Comparison of ENCODE assay signal across 9 mouse cellular contexts in genomic region chr11:95145851-95146403, GRCm38 (mm10). TPM values are rescaled to one million over a fixed set of nuclear protein-coding genes. Genes with fewer than 3 reads are reported as not detected.
A peak's percentile ranks its signal among the peaks of the same experiment; 100 is the strongest.
DNase-seq lines count a peak whose midpoint lies in the region; ATAC-seq and TF ChIP-seq lines count a peak whose summit lies in the region.
"Had no signal": no experiment of that assay in that cellular context is flagged by ENCODE, and none has a peak within 500 bp of the region (broad histone marks: within the 10 kb centered on the region; RNA-seq: fewer than 3 reads in every experiment).

Gene Dlx4 (minus strand): TSS chr11:95146263.

- ATAC-seq in erythroblast, adult 5-6 weeks (replicated peaks; ENCODE audit: low FRiP score, poor library complexity, severe bottlenecking): no peak
- ATAC-seq in embryonic facial prominence, embryonic 14.5 days (ENCODE audit: low read depth): peak; percentile 42; the same call in 1 of the 2 replicates
- ATAC-seq in hindbrain, embryonic 11.5 days (ENCODE audit: low FRiP score): no peak

- H3K9ac ChIP-seq in embryonic facial prominence, embryonic 14.5 days (ENCODE audit: low read depth, low read length): peak within 1 kb of the TSS; percentile 58
- H3K9ac ChIP-seq in hindbrain, embryonic 11.5 days (ENCODE audit: low read depth, low read length): 0 out of 2 replicates have a peak within 1 kb of the TSS, but pooled peaks have one; percentile 19

- 0% methylated on average over 23 of the region's 48 CpGs for WGBS in embryonic facial prominence, embryonic 14.5 days
- under 1% methylated on average over 48 of the region's 48 CpGs for whole genome bisulfite sequencing in hindbrain, embryonic 11.5 days
- 3% methylated on average over 48 of the region's 48 CpGs for WGBS in olfactory bulb, adult 2 months

- H3K4me2 ChIP-seq in embryonic facial prominence, embryonic 14.5 days (ENCODE audit: low read depth, low read length): peak within 1 kb of the TSS; percentile 89
- H3K4me2 ChIP-seq in hindbrain, embryonic 11.5 days (replicated peaks; ENCODE audit: low read depth, low read length): peak within 1 kb of the TSS; percentile 51

- peak; percentile 47 for DNase-seq in MN1 (ENCODE audit: low spot score)
- DNase-seq in embryonic facial prominence, embryonic 14.5 days (ENCODE audit: low spot score): peak; percentile 80
- peak; percentile 59 for DNase-seq in hindbrain, embryonic 11.5 days (ENCODE audit: low spot score)
- DNase-seq in lung, adult 18-20 months: peak; percentile 69 to 73
- DNase-seq in natural killer cell, adult 2 months (ENCODE audit: low spot score in 2 of 2): no peak

- no peak for TF ChIP-seq CTCF in olfactory bulb, adult 2 months (IDR thresholded peaks at IDR 0.05; ENCODE audit: insufficient read depth, low read depth, low read length)

- no peak for TF ChIP-seq POLR2A in olfactory bulb, adult 2 months (IDR thresholded peaks at IDR 0.05; ENCODE audit: insufficient read depth, low read depth, low read length)

- H3K27ac ChIP-seq in embryonic facial prominence, embryonic 14.5 days (replicated peaks; ENCODE audit: low read depth, low read length): peak within 1 kb of the TSS; percentile 2; the same call in 1 of the 2 replicates
- H3K27ac ChIP-seq in hindbrain, embryonic 11.5 days (ENCODE audit: low read depth, low read length): no peak within 1 kb of the TSS
- H3K27ac ChIP-seq in olfactory bulb, adult 2 months (ENCODE audit: insufficient read depth, low read depth, low read length): no peak within 1 kb of the TSS
- H3K27ac ChIP-seq: macrophage had no signal

- no peaks in the 10 kb centered on the region for H3K36me3 ChIP-seq in erythroblast, embryonic 14.5 days (ENCODE audit: control insufficient read depth)
- H3K36me3 ChIP-seq in embryonic facial prominence, embryonic 14.5 days (ENCODE audit: control insufficient read depth, insufficient read depth, low read length): no peaks in the 10 kb centered on the region
- no peaks in the 10 kb centered on the region for H3K36me3 ChIP-seq in hindbrain, embryonic 11.5 days (ENCODE audit: control insufficient read depth, insufficient read depth, low read length)

- peak within 1 kb of the TSS; percentile 36 for H3K4me3 ChIP-seq in erythroblast, embryonic 14.5 days (replicated peaks)
- peak within 1 kb of the TSS; percentile 45 for H3K4me3 ChIP-seq in embryonic facial prominence, embryonic 14.5 days (ENCODE audit: low read depth, low read length)
- H3K4me3 ChIP-seq in hindbrain, embryonic 11.5 days (ENCODE audit: low read depth, low read length): peak within 1 kb of the TSS; percentile 32
- peak within 1 kb of the TSS; percentile 29 for H3K4me3 ChIP-seq in olfactory bulb, adult 2 months (ENCODE audit: insufficient read depth, low read depth, low read length)

- peaks cover 17% of the 10 kb centered on the region for H3K4me1 ChIP-seq in erythroblast, embryonic 14.5 days (ENCODE audit: control insufficient read depth)
- peaks cover 14% of the 10 kb centered on the region for H3K4me1 ChIP-seq in embryonic facial prominence, embryonic 14.5 days (ENCODE audit: control insufficient read depth, insufficient read depth, low read length)
- peaks cover 4% of the 10 kb centered on the region for H3K4me1 ChIP-seq in hindbrain, embryonic 11.5 days (replicated peaks; ENCODE audit: control insufficient read depth, insufficient read depth, low read length)
- H3K4me1 ChIP-seq in olfactory bulb, adult 2 months (ENCODE audit: control insufficient read depth, insufficient read depth, low read length): peaks cover 25% of the 10 kb centered on the region

- H3K9me3 ChIP-seq in erythroblast, embryonic 14.5 days (ENCODE audit: control insufficient read depth, low read length): peaks cover 6% of the 10 kb centered on the region; the same call in 1 of the 2 replicates
- no peaks in the 10 kb centered on the region for H3K9me3 ChIP-seq in embryonic facial prominence, embryonic 14.5 days (ENCODE audit: control insufficient read depth, low read length)
- H3K9me3 ChIP-seq in hindbrain, embryonic 11.5 days (ENCODE audit: control insufficient read depth, low read length): no peaks in the 10 kb centered on the region

- H3K27me3 ChIP-seq in erythroblast, embryonic 14.5 days (ENCODE audit: control insufficient read depth): peaks cover 100% of the 10 kb centered on the region
- peaks cover 98% of the 10 kb centered on the region for H3K27me3 ChIP-seq in embryonic facial prominence, embryonic 14.5 days (replicated peaks; ENCODE audit: control insufficient read depth, insufficient read depth, low read length)
- H3K27me3 ChIP-seq in hindbrain, embryonic 11.5 days (ENCODE audit: control insufficient read depth, insufficient read depth, low read length): peaks cover 92% of the 10 kb centered on the region

RNA-seq across cellular contexts. Expression of gene Dlx4, which starts in this region (rescaled TPM):
- not detected in 2 replicates for polyA plus RNA-seq in erythroblast, embryonic 14.5 days (2012)
- total RNA-seq in erythroblast, adult 5-6 weeks (2015; ENCODE audit: low replicate concordance): not detected in 2 replicates
- total RNA-seq in erythroblast, adult 5-6 weeks (2017; ENCODE audit: low replicate concordance): 0.70 TPM in 1 of 2 replicates, not detected in the other
- 3.1 and 3.2 TPM in 2 replicates for polyA plus RNA-seq in embryonic facial prominence, embryonic 14.5 days (2014; fragmentation: Nextera tagmentation; extraction: Ambion mirVana)
- polyA plus RNA-seq in hindbrain, embryonic 11.5 days (2014; fragmentation: Nextera tagmentation; extraction: Ambion mirVana): 0.13 TPM in 1 of 2 replicates, not detected in the other
- not detected in 2 replicates for polyA plus RNA-seq in olfactory bulb, adult 2 months (2012; ENCODE audit: insufficient read depth, insufficient read length, low replicate concordance, missing spikeins)
- polyA plus RNA-seq: macrophage had no signal

Comparison
In these comparisons a context has a peak if more than half of its experiments do, and no peak if none do; other contexts are left out.
1. Peak in DNase-seq, H3K4me3 ChIP-seq, H3K9ac ChIP-seq and H3K4me2 ChIP-seq in hindbrain, embryonic 11.5 days; RNA of the gene not detected or under 1 TPM.
2. DNase-seq: peak in MN1 (single experiment), embryonic facial prominence, embryonic 14.5 days (single experiment) and lung, adult 18-20 months (2 of 2); none in natural killer cell, adult 2 months (0 of 2).
3. Peak in every context shown above with its lines, with median percentiles within 50 percentile points of each other: H3K4me3 ChIP-seq.